Mouse (Mus musculus) ovary, postnatal 10 days (tissue): Measurements from ENCODE around the gene Kcnk10.

Experiments
- DNase-seq: peaks from one replicate; pipeline ENCODE4 v3.0.0; 2022; ENCODE audit warnings: low spot score

Kcnk10 gene

DNA sequence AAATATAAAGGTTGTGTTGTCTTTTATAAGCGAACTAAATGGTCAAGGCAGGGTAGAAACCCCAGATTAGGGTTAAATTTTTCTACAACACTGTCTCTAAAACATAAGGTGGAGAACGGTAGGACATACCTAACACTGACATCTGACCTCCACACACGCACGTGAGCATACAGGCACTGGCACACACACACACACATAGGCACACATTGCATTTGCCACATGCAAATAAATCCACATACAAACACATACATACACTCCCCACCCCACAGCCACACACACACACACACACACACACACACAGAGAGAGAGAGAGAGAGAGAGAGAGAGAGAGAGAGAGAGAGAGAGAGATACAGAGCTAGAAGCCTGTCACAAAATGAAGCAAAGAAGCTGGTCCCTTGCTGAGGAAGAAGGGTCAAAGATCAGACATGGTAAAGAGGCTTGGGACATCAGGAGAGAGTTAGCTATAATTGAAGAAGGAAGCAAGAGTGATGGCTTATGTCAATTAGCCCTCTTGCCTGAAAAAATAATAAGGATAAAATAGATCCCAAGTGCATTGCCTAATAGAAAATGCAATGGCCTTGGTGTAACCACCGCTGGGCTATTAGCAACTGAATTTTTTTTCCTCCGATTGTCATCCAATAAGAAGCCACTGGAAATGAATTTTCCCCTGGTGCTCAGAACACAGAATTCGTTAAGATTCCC, 58.1 kb downstream of the Kcnk10 start:
- no peak for DNase-seq

DNA sequence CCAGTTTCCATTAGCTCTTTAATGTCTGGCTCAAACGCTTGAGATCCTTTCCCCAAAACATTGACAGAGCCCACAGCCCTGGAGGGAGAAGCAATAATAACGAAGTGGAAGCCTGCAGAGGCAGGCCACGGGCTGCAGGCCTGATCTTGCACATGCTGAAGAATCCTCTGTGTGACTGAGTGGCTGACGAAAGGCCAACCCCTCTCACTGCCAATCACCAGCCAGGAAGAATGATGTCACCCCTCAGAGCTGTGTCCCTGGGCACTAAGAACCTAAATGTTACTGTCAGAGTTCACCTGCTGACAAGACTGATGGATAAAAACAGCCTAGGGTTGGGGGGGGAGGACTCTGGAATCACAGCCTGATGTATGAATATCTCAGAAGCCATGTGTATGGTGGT, 72.5 kb downstream of the Kcnk10 start:
- no peak for DNase-seq

DNA sequence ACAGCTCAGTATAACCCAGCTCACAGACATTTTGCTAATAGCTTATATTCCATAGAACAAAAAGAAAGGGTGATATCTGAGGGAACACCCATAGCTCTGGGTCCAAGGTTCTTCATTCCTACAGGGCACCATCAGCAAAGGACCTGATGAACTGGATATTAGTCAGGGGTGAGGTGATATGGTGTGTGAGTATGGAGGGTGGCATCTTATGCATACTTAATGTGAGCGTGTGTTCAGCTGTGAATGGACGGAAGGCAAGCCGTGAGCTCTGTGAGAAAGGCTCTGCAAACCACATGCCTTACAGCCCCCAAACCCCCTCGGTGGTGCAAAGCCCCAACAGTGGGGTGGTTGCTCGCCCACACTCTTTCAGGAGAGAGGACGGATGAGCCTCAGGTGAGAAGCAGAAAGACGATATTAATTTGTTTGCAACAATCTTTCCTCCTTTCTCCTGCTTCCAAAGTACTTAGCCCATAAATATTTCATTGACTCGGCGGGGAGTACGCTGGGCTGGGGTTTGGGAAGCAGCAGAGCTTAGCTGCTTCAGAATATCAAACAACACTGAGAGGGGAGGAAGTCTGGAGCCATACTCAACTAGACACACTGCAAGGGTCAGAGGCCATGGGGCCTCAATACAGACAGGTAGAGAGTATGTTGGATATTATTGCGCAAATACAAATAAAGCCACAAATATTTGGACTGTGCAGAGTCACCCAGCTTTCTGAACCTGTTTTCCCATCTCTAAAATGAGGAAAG, 76.4 kb downstream of the Kcnk10 start:
- no peak for DNase-seq

DNA sequence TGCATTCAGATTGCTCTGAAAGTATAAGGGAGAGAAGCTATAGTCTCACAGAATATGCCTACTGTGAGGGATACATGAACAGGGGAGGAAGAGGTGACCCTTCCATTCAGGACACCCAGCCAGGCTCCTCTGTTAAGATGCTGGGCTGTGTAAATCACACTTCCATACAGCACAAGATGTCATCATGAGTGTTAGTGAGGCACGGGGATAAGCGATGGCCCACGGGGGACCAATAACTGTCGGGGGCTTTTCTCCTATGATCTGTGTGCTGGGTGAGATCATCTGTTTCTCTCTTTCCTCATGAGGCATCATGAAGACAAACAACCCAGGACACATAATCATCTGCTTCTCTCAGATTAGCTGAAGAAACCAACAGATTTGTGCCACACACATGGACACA, 77.1 kb downstream of the Kcnk10 start:
- DNase-seq: no peak

DNA sequence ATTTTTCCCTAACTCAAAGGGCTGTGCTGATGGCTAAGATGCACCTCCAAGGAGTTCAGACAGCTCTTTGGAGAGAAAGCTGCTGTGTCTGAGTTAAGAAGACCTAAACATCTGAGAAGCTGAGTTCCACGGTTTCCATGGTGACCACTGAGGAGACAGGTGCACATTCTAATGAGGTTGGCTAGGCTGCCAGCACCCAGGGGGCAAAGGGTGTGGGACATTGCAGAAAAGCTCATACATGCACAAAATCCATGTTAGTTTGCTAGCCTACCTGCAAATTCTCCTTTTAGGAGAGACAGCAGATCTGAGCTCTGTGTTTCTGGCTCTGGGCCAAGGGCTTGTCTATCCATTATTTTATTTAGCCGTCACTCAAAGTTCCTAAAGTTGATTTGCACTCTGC, 96.7 kb downstream of the Kcnk10 start:
- DNase-seq: no peak

DNA sequence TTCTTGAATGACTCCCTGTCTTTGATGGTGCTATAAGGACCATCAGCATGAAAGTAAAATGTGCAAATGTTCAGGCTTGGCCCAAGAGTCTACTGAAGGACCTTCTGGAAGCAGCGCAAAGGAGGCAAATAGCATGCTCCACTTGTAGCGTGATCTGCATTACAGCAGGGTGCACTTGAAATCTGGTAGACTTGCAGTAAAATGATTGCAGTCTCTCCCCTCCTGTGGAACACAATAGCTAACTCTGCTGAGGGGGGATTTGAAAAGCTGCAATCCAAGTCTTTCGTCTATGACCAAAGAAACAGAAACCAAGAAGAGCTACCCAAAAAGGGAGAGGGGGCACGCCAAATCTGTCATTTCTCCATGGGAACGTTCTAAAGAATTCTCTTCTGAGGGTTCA, 97.1 kb downstream of the Kcnk10 start:
- no peak for DNase-seq

DNA sequence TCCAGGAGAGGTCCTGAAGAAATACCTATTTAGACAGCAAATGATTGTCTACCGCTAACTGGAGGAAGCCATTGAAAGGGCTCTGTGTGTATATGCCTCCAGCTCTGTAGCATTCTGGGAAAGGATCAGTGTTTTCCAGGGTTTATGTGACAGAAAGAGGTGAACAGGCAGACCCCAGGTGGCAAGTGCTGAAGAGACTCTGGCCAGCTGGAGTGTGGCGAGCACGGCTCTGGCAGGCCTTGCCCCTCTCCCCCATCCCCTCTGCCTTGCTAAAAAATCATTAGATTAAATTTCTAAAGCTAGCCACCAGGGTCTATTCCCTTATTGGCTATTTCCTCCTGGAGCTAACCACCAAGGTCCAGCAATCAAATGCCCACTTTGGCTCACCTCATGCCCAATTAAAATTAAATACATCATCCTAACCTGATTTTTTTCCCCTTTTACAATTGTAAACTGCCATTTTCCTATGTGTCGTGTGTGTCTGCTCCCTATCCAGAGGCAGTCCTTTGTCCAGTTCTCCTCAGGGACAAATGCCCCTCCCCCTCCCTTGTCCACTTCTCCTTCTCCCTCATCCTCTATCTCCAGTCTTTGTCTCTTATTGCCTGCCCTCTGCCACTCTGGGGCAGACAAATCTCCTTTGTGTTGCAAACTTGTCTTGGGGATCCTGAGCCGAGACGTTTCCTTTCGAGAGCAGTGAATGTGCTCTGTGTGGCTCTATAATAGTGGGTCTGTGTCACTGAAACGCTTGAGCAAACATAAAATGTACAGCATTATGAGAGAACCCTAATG, 100.2 kb downstream of the Kcnk10 start:
- no peak for DNase-seq

DNA sequence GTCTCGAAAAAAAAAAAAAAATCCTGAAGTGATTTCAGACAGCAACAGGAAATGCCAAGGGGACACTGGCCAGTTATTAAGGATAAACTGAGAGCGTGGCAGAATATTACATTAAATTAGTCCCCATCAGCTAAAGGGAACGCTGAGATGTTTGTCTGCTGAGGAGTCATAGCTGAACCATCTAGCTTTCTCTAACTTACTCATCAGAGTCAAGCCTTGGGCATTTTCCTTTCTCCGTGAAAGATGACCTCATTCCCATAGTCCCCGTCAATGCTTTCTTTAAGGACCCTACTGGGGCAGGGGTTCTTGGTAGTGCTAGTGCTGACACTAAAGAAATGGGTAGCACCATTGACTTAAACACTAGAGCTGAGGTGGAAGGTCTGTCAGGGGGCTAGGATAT, 106.9 kb downstream of the Kcnk10 start:
- DNase-seq: no peak

DNA sequence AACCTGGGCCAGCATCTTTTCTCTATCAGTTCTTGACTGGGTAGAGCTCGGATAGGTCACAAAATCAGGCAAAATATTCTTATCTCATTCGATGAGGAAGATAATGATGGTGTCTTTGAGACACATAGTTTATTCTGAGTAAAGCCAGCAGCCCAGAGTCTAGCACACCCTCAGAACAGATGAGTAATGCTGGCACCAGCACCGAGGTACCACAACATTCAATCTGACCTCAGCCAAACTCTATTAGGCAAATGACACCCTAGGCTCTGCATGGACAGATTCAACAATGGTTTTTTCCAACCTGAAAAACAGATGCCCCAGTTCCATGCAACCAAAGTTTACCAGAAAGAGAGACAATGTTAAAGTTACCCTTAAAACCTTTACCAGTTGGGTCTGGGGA, 108.0 kb downstream of the Kcnk10 start:
- no peak for DNase-seq

DNA sequence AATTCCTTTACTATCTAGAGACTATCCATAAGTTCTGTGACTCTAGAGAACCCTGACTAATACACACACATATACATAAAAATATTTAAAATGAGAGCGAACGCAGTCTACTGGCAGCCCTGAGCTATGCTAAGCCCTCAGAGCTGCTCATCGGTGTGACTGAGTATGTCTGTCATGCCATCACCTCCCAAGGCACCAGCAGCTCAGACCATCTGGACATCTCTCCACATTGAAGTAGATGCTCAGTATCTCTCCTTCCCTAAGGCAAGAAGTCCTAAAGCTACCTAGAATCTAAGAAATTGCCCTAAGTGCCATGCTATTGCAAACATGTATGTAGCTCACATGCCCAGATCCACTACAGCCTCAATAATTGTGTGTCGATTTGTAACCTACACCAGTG, 110.3 kb downstream of the Kcnk10 start:
- DNase-seq: no peak

DNA sequence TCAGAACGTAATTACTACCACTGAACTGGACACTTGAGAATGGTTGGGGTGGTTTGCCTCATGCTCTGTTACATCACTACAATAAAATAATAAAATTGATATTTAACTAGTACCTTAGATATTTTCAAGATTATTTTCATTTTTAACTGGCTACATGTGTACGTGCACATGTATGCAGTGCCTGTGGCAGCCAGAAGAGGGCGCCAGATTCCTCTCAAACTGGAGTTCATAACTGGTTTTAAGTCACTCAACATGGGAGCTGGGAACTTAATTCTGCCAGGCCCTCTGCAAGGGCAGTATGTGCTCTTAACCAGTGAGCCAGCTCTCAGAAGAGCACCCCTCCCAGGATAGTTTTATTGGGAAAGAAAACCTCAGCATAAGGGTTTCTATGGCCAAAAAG, 118.2 kb downstream of the Kcnk10 start:
- DNase-seq: no peak

DNA sequence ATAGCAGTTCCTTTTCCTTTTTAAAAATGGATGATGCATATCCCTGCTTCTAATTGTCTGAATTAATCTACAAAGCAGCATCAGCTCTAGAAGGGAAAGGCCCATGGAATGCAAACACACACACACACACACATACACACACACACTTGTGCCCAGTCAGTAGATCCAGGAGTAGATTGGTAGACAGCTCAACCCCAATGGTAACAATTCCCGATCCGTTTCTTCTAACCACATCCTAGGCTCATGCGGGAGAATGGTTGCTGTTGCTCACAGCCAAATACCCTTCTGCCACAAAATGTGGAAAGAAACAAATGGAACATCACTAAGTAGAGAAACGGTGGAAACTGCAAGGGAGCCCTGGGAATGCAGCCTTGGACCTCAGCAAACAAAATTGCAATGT, 119.2 kb downstream of the Kcnk10 start:
- DNase-seq: no peak

DNA sequence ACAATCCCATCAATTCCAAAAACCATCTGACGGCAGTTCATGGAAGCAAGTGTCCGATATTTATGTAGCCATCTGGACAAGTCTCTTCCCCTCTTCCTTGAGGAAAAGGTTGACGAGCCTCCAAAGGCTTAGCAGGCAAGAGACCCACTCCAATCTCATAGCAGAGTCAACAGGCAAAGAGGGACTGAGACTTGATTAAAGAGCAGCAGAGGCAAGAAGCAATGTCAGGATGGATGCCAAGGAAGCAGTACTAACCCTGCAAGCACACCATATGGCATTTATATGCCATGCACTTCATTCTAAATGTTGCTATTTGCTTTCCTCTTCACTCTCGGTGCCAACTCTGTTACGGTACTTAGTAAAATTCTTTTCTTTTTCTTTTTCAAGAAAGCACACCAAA, 119.6 kb downstream of the Kcnk10 start:
- no peak for DNase-seq

DNA sequence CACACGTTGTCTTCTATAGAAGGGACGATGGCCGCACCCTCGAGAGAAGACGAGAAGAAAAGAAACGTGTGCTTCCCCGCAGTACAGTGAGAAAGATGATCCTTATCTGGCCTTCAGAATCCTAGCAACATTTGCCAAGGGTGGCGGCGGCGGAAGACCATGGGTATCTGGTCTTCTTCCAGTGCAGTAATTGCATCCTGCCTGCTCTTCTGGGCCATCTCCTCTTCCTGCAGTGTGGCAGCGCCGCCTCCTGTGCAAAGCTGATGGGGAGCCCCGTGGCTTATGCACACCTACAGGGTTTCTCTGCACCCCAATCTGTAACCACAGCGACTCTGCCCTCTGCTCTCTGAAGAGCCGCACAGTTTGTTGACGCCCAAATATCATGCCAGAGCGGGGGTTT, 124.9 kb downstream of the Kcnk10 start:
- DNase-seq: no peak

DNA sequence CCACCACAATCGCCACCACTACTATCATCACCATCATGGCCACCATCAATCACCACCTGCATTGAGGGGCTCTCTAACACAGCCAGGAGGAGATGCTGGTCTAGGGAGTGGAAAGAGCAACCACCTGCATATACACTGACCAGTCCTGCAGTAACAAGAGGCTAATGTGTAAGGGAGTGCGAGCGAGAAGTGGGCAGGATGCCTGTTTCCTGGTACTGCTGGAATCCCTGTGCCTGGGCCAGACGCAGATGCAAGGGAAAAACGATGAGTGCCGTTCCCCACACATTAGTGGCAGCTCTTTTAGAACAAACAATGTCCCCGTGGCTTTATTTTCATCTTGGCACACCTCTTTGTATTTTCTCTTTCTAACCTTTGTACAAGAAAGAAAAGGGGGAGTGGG, 125.5 kb downstream of the Kcnk10 start:
- DNase-seq: no peak

DNA sequence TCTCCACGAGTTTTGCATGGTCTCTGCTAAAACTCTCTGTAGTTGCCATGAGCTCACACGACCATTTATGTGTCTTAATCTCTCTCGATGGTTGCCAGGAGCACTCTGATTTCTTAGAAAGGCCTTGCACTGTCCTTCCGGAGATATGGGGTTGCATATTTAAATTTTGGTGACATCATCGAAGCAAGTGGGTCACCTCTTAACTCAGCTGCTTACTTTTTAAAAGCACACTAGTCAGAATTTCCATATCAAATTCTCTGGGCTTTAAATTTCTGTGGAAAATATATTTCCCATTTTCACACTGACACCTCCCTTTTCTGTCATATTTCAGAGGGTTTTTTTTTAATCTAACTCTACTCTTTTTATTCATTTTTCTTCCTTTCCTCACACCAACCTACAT, 132.5 kb downstream of the Kcnk10 start:
- DNase-seq: no peak

DNA sequence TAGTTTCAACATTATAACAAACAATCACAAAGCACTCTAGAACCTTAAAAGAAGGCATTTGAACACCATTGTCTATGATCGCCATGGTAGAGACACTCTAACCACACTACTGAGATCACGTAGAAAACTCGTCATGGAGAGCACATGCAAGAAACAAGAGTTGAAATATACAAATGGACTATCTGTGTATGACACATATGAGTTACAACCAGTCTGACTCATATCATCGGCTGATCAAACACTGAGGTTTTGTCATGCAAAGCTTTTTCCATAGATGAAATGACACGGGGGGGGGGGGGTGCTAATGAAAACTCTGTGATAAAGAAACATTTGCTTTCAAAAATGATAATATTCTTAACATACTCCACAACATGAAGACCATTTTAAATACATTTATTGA, 133.2 kb downstream of the Kcnk10 start:
- no peak for DNase-seq

DNA sequence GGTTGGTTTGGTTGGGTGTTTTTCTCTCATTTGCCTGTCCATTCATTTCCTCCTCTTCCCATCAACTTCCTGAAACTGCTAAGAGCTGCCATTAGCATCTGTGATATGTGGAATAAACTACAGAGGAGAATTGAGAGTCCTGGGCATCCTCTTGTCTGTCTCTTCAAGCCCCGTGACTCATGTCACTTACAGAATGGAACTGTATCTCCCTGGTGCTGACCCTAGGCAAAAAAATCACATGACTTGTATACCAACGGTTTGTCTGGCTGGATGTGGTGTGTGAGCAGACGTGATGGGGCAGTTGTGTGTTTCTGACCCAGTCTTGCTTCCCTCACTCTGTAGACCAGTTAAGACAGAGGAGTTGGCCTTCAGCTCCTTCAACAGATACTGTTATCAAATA, 134.4 kb downstream of the Kcnk10 start:
- DNase-seq: no peak

DNA sequence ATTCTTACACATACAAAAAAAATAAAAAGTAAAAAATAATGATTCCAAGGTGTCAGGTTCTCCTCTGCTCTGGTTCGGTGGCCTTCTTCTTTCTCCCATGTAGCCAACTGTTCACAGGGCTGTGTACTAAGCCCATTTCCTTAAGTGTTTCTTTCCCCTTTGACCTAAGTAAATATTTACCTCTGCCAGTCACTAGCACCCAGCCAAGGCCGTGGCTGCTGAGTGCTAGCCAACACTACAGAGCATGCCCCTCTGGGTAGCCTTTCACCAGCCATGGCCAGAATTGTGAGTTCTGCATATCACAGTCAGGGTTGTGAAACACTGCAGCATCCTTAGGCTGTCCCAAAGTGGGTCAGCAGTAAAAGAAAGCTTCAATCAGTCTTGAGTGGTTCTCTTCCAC, 140.0 kb downstream of the Kcnk10 start:
- DNase-seq: no peak

DNA sequence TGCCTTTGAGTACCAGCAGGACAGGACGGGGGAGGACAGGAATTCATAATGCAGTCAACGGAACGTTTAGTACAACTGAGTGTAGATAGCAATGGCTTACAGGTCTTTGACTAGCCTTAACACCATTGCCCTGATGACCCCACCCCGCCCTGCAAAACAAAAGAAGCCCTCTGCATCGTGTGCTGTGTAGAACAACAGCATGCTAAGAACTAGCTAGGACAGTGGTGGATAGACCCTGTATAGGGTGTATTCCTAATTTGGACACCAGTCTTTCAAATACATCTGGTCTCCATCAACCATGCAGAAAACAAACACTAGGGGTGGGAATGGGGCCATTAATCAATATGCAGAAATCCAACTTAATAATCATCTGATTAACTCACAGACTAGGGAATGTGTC, 147.4 kb downstream of the Kcnk10 start:
- no peak for DNase-seq

DNA sequence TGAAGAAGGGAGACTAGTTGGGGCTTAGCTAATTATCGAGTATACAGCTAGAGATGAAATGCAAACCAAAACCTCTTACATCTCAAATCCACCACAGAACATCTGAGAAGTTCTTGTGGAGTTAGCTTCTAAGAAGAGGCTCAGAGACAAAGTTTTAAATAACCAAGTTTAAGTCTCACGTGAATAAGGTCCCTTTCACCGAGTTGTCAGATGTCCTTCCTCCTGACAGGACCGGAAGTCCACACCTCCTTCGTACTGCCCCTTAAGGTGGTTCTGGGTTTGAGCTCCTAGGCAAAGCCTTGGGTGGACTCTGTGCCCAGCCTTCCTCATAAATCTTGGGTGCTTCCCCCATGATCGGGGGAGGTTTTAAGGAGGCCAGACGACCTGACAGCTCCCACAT, 156.8 kb downstream of the Kcnk10 start:
- DNase-seq: no peak

DNA sequence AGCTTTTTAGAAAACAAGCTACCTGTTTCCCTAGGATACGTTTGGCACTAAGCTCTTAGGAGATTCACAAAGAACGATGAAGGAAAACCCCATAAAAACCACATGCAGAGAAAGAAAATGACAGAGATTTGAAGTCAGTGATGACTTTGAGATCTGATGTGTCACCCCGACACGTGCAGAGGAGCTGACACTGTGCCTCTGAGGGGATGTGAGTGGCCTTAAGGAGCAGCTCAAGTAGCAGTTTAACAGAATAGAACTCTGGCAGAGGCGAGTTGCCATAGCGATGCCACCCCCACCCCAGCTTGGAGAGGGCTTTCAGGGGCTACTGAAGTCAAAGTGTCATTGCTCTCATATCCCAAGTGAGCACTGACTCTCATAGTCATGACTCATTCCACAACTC, 158.3 kb downstream of the Kcnk10 start:
- no peak for DNase-seq

DNA sequence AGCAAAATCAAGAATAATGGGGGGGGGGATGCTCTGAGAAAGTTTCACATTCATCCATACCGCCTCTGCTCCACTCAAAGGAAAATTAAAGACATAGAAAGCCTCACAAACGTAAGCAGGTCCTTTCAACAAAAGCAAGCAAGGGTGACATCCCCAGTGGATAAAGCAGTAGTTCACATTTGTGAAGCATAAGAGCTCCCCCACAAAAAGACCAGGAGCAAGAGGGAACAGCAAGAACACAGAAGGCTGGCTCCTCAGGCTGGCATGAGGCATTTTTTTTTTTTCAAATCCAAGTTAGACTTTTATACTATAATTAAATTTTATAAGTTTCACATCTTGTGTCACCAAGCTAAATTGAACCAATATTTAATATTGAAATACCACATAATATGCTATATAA, 168.5 kb downstream of the Kcnk10 start:
- no peak for DNase-seq
